Mouse (Mus musculus): ENCODE measurements around the gene Selenow.
"Not testable (repeated sequence)": the region's sequence is repeated elsewhere in the genome, so short reads cannot be mapped to it uniquely, and the experiment has no call there.

Selenow gene

DNA sequence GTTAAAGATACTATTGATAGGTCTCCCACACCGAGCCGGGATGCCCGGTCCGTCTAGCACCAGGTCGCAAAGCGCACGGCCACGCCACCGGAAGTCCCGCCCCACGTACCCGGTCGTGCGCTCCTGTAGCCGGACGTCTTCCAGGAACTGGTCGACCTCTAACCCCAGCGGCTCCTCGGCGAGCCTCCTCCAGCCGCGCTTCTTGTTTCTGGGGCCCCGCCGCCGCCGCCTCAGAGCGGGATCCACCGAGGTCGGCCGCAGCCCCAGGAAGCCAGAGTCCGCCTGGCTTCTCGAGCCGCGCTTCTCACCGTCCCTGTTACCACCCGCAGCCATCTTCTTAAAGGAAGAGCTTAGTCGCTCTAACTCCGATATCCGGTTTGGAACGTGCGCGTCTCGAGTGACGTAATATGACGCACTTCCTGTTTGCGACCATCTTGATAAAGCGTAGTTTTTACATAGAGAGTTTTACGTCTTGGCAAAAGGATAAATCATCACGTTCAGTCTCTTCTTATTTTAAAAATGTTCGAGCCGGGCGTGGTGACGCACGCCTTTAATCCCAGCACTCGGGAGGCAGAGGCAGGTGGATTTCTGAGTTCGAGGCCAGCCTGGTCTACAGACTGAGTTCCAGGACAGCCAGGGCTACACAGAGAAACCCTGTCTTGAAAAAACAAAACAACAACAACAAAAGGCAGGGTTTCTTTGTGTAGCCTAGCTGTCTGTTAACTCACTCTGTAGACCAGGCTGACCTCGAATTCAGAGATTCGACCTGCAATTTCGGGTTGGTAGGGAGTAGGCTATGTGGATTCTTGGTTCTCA lies 23.7 kb upstream of the Selenow start, which contains the start of gene Nop53:
TSS of gene Nop53 (minus strand) at position 354 of the 816 bp plus-strand sequence.
- peak; percentile 98 for DNase-seq (ENCODE audit: low read depth, low spot score)

DNA sequence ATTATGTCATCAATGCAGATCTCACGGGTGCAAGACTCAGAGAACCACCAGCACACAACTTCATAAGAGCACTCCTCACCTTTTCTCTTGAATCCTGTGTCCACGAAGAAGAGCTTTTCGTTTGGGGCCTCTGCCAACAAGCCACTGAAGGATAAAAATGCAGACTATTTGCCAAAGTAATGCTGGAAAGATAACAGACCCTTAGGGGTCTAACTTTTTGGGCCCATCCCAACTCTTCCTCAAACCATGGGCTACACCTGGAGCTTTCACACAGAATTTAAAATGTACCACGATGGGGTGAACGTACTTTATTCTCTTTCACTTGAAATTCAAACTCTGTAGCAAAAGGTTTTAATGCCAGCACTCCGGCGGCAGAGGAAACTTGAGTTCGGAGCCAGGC lies 23.0 kb upstream of the Selenow start:
- no peak for DNase-seq (ENCODE audit: low read depth, low spot score)

DNA sequence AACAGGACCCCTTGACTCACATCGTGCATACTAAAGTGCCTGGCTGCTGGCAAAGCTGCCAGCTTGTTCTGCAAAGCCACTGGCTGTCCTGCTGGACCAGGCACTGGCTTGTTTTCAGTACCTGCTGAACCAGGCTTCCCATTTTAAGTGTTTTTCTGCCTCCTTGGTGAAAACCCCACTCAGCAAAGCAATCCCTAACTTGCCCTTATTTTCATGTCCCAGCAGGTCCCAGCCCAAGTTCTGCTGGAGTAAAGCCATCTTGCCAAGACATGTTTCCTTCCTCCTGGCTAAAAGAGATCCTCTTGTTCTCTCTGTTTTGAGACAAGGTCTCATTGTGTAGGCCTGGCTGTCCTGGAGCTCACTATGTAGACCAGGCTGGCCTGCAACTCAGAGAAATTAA lies 22.1 kb upstream of the Selenow start:
- no peak for DNase-seq (ENCODE audit: low read depth, low spot score)

DNA sequence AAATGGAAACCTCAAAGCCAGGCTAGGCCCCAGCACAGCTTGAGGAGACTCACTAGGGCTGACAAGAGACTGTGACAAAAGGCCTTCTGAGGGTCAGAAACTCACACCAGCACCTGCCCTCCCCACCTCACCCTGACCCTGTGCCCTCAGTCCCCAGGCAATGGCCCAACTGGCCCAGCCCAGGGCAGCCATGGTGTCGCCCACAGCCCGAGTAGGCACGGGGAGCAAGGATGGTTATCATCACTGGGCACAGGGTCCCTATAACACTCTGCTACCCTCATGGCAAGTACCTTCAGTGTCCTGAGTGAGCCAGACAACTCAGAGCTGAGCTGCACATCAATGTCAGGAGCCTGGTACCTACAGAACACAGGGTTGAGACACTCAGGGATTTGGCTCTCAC lies 16.4 kb upstream of the Selenow start:
- no peak for DNase-seq (ENCODE audit: low read depth, low spot score)

DNA sequence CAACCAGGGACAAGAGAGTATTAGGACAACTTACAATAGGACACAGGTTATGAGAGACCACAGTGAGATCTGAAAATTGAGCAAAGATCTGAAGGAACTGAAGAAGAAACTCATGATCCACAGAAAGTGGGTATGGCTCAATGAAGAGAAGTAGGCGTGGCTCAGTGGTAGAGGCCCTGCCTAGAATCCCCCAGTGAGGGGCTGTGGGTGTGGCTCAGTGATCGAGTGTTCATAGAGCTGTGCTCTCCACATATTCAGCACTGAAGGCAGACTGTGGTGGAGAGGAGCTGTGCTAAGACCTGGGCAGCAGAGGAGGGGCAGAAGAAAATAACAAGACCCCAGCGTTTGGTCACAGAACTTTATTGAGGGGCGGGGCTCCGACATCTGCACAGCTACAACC lies 15.3 kb upstream of the Selenow start:
- DNase-seq (ENCODE audit: low read depth, low spot score) = no peak

DNA sequence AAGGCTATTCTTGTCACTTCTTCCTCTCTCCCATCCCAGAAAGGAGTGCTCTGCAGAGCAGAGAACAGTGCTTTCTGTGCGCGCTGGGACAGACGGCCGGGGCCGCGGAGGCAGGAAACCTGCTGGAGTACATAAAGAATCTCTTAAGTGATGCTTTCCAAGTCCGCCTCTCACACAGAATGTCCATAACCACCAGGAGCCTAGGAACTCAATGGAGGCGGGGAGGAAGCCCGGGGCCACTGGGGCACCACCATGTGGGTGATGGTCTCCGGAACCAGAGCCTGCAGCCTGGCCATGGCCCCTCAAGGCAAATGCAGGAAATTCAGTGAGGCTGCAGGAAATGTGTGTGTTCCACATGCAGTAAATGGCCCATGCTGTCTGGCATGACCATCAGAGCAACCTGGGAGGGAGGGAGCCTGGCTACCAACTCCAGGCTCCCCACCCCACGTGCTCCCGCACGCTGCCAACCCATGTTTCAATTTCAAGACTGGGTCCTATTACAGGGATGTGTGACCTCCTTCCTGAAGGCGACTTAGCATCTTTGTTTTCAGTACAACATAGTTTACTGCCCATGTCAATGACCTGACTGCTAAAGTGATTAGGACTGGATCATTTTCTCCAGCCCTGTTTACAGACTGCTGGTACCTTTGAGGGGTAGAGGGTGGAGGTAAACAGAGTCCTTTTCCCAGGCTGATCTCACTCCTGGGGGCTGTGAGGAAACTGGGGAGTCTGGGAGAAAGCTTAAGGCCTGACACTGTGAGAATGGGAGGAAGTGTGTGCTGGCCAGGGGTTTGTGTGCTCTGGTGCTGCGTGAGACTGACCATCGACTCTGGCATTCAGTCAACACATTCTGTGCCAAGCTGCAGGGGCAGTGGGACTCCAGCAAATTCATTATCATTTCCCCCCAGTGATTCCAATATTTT lies 11.5 kb upstream of the Selenow start:
- DNase-seq (ENCODE audit: low read depth, low spot score) = no peak

DNA sequence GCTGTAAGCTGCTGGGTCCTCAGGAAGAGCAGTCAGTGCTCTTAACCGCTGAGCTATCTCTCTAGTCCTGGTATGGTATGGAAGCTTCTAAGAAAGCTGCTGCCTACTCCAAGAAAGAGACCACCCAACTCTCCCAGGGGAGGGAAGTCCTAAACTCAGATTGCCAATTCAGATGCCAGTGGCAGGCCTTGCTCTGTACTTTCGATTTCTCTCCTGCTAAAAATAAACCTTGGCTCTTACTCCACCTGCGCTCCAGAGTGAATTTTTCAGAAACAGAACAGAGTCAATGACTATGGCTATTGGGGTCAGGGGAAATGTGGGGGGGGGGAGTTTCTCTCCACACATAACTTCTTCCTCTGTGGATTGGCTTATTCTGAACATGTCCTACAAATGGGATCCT lies 9.4 kb upstream of the Selenow start:
- no peak for DNase-seq (ENCODE audit: low read depth, low spot score)

DNA sequence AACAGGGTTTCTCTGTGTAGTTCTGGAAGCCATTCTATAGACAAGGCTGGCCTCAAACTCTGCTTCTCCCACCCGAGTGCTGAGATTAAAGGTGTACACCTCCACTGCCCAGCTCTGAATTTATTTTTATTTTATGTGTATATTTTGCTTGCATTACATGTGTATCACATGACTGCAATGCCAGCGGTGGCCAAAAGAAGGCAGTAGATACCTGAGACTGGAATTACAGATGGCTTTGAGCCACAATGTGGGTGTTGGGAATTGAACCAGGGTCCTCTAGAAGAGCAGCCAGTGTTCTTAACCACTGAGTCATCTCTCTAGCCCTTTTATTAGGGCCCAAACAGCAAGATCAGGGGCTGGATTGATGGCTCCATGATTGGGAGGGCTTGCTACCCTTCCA lies 8.3 kb upstream of the Selenow start:
- no peak for DNase-seq (ENCODE audit: low read depth, low spot score)

DNA sequence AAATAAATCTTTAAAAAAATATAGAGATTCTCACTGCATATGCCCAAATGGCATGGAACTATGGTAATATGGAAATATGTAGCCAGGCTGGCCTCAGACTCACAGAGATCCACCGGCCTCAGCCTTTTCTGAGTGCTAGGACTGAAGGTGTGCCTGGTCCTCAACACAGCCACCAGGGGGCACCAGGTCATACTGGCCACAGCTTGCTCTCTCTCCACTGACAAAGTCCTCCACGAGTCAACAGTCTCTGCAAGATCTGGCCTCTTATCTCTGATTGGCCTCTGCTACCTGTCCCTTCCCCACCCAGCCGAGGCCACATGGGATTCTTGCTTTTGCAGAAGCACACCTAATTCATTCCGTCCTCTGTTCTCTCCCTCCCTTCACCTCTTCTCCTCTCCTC lies 7.7 kb upstream of the Selenow start:
- no peak for DNase-seq (ENCODE audit: low read depth, low spot score)

DNA sequence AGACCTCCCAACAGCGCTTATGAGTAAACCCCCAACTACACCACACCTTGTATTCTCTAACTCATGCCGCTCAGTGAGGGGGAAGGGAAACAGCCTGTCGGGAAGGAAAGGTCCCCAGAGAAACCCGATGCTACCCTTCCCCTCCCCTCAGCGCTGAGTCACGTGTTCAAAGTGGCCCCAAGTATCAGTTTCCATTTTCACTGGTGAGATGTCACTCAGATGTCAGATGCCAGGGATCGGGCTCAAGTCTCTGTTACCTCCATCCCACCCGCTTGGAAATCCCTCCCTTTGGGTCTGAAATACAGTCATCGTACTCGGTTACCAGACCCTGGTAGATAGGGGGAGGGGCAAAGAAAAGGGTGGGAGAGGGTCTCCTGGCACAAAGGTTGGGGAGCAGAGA lies 406 bp downstream of the Selenow start:
- DNase-seq (ENCODE audit: low read depth, low spot score) = no peak

DNA sequence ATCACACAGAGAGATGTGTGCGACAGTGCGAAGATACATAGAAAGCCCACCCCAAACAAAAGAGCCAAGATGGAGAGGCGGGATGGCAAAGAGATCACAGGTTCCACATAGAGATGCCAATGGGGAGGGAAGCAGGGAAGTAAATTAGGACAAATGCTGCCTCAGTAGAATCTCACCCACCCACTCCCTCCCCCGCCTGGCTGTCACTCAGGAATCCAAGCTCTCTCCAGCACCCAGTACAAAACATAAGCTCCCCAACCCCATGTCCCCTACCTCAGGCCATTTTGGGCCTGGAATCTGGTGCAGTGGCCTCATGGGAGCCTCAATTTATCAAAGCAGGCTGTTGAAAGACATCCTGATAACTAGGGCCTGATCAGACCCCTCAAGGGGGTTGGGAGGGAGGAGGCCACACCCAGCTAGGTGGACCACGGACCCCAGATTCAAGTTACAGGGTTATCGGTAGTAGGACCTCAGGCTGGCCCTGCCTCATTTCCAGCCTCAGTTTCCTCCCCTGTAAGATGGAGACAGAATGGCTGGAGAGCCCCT lies 1.5 kb downstream of the Selenow start:
- no peak for DNase-seq (ENCODE audit: low read depth, low spot score)

DNA sequence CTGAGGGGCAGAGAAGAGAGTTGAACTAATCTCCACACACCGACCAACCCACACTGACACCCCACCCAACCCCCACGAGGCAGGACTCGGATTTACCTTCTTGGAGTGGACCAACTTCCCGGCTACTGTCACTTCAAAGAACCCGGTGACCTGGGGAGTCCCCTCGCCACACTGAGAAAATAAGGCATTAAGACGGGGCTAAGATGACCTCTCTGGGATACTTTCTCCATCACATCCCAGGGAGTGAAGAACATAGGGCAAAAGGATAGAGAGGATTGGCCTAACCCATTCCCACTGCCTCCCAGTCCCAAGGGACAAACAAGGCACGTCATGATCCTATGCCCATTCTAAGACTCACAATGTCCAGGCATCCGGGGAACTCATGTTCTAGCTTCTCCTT lies 2.3 kb downstream of the Selenow start:
- DNase-seq (ENCODE audit: low read depth, low spot score) = no peak

DNA sequence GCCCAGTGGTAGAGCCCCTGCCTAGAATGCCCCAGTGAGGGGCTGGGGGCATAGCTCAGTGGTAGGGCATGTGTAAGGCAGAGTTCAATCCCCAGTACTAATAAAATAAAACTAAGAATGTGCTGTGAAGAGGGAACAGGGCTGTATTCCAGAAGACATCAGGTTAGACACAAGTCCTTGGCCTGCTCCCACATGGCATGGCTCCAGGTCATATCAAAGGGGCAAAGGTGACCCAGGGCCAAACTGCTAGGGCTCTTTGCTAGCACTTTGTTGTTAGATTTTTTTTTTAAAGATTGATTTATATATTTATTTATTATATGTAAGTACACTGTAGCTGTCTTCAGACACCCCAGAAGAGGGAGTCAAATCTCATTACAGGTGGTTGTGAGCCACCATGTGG lies 3.8 kb downstream of the Selenow start:
- no peak for DNase-seq (ENCODE audit: low read depth, low spot score)

DNA sequence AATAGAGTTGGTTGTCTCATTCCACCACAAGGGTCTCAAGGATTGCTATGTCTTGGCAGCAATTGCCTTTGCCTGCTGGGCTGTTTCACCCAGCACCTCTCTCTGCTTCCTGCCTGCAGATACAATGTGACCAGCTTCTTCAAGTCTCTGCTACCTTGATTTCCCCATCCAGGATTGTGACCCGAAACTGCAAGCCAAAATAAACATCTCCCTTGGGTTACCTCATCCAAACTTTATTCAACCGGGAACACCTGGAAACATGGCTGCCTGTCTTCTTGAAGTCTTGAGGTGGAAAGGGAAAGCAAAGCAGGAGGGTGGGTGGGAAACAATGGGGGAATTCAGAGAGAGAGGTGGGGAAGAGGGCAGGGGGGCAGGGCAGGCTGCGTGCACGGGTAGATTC lies 5.2 kb downstream of the Selenow start:
- DNase-seq (ENCODE audit: low read depth, low spot score) = no peak

DNA sequence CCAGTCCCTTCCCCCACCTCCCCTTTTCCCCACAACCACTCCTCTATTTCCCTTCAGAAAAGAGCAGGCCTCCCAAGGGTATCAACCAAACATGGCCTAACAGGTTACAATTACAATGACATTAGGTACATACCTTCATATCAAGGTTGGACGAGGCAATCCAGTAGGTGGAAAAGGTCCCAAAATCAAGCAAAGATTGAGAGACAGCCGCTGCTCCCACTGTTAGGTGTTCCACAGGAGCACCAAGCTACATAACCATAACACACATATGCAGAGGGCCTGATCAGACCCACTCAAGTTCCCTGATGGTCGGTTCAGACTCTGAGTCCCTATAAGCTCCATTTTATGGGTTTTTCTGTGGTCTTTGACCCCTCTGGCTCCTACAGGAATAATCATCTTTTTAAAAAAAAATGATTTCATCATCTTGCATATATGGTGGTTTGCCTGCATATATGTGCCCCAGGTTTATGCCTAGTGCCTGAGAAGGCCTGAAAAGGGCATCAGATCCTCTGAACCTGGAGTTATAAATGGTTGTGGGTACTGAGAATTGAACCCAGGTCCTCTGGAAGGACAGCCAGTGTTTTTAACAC lies 6.0 kb downstream of the Selenow start:
- DNase-seq (ENCODE audit: low read depth, low spot score) = no peak

DNA sequence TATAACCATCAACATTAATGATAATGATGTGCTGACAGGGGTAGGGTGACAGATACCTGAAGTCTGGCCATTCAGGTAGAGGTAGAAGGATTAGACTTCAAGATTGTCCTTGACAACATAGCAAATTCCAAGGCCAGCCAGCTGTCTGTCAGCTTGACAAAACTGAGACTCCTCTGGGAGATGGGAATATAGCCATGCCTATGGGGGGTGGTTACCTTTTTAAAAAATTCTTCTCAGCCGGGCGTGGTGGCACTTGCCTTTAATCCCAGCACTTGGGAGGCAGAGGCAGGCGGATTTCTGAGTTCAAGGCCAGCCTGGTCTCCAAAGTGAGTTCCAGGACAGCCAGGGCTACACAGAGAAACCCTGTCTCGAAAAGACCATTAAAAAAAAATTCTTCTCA lies 6.5 kb downstream of the Selenow start:
- DNase-seq (ENCODE audit: low read depth, low spot score) = not testable (repeated sequence)

DNA sequence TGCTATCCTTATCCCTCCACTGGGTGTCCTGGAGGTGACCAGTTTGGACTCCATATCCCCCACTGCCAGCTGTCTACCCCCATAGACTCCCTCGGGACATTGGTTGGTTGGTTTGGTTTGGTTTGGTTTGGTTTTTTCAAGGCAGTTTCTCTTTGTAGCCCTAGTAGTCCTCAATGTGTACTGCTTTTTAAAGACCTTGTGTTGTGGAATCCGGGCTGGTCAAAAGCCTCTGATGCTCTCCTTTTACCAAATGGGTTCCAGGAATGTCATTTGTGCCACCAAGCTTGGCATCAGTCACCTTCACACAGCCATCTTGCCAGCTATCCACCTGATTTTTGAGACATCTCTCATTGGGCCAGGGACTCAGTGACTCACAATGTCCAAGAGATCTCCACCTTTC lies 7.5 kb downstream of the Selenow start:
- no peak for DNase-seq (ENCODE audit: low read depth, low spot score)

DNA sequence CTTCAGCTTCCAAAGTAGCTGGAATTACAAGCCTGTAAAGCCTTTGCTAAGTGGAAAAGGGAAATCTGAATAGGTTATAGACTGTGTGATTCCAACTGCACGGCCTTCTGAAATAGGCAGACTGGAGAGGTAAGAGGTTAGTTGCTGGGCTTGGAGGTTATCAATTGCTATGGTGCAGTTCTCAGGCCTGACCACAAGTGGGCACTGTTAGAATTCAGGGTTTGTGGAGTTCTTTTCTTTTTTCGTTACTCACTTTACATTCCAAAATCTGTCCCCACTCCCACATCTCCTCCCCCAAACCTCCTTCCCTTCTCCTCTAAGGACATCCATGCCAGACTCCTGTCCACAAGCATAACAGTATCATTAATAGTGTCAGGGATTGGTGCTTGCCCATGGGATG lies 8.0 kb downstream of the Selenow start:
- DNase-seq (ENCODE audit: low read depth, low spot score) = no peak

DNA sequence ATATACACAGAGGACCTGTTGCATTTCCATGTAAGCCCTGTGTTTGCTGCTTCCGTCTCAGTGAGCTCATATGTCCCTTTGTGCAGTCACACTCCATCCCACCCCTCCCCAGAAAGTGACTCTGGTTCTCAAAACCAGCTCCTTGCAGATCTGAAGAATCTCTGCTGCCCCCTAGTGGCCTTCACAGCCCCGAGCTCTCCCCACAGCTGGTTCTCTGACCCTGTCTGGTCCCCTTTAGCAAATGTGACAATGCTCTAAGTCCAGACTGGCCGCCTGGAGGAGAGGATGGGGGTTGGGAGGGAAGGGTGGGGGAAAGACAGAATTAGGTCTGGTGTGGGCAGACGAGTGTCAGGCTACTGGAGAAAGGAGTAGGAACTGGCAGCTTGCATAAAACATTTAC lies 10.0 kb downstream of the Selenow start:
- peak; percentile 85 for DNase-seq (ENCODE audit: low read depth, low spot score)

DNA sequence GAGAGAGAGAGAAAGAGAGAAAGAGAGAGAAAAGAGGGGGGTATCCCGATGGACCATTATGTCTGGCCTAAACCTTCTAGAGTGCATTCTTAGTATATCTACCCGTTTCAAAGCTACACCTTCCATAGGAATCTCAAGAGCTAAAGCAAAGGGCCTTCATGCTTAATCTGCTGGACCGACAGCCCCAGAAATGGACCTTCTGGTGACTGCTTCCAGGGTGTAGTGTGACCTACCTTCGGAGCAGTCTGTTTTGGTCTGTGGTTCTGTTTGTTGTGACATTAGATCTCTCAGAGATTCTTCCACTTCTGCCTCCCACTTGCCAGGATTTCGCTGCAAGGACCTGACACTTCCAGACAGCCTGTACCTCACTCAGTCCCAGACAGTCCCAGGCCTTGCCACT lies 11.7 kb downstream of the Selenow start:
- no peak for DNase-seq (ENCODE audit: low read depth, low spot score)

DNA sequence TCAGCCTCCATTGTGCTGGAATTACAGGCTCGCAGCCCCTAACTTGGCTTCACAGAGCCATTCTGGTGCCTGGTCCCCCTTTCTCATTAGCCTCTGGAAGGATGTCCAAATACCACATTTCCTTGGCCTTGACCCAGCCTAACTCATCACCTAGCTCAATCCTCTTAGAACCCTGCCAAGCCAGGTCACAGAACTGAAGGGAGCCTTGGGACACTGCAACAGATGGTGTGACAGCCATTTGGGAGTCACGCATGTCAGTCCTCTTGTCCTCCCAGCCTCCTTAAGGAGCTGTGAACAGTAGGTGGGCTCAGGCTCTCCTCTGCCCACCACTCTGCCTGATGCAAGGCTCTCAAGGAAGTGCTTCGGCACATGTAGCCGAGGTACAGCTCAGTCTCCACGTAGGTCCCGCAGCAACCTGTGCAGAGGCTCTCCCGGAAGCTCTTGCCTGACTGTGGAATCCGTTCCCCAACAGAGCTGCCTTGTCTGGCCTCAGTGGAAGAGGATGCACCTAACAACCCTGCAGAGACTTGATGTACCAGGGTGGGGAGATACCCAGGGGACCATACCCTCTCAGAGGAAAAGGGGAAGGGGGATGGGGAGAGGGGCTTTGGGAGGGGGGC lies 14.1 kb downstream of the Selenow start:
- peak; percentile 86 for DNase-seq (ENCODE audit: low read depth, low spot score)

DNA sequence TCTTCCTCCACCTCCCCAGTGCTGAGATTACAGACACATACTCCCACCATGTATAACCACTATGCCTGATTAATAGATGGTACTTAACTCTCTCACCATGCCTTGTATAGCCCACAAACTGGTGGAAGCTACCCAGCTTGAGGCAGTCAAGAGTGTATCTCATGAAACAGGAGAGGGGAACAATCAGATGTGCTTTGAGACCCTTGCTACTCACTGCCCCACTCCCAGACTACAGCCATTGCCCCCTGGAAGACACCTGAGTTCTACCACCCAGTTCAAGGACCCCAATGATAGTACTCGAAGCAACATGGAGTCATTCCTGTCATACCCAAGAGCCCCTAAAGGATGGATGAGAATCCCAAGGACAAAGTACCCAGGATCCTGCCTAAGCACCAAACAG lies 15.6 kb downstream of the Selenow start:
- no peak for DNase-seq (ENCODE audit: low read depth, low spot score)

Measured in retina, adult 2 months (tissue).